Mouse (Mus musculus): ENCODE measurements at regions not wholly inside any gene's neighbourhood (a gene's known extent, or its start where the extent isn't known, plus 50 kb on each side); places are given as distances from the start of the nearest gene placed in this dataset.

DNA sequence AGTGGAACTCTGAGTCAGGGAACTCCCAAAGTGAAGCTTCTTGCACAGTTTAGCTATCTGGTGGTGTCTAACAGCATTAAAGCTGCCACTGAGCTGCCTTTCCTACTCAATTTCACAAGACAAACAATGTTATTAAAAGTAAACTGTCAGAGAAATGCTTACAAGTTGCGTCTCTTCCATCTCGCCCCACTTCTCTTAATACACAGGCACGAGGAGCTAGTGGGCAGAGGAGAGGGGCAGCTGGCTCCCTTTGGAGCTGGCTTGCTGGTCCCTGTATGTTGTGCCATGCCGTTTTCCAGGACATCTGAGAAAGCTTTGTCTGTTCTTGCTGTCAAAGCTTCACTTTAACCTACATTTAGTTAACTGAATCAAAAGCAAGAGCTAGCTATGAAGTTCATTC, 185.8 kb upstream of the Gypa start:
- TF ChIP-seq CTCF (IDR thresholded peaks at IDR 0.05) (no peak), POLR2A (IDR thresholded peaks at IDR 0.05; ENCODE audit: insufficient read depth, low read depth, low read length) (no peak), EP300 (IDR thresholded peaks at IDR 0.05; ENCODE audit: insufficient read depth, low read depth, low read length) (no peak)
